Mouse (Mus musculus) thymus, adult 2 months (tissue): ENCODE data around the gene Aifm3.

Experiments used
- CTCF ChIP-seq: fragments of 200-500 bp; IDR thresholded peaks from 2 replicates; pipeline ENCODE4 v1.5.1; 2012; ENCODE audit warnings: mild to moderate bottlenecking, control low read depth, low read length, moderate library complexity, borderline replicate concordance; ENCODE audit not compliant: control insufficient read depth, poor library complexity, insufficient read depth; ENCODE audit errors: extremely low read depth
- POLR2A ChIP-seq: fragments of 200-500 bp; IDR thresholded peaks from 2 replicates; pipeline ENCODE4 v1.6.1; 2012; ENCODE audit warnings: mild to moderate bottlenecking, low read length, control low read depth, moderate library complexity; ENCODE audit not compliant: control insufficient read depth, poor library complexity, insufficient read depth; ENCODE audit errors: extremely low read depth

GRCm38 (mm10) chr16:17456901-17457300 is 32.5 kb upstream of the Aifm3 start:
- TF ChIP-seq CTCF (no peak), POLR2A (no peak)
